12 mouse cellular contexts compared by ENCODE assay signal in the genomic region with DNA sequence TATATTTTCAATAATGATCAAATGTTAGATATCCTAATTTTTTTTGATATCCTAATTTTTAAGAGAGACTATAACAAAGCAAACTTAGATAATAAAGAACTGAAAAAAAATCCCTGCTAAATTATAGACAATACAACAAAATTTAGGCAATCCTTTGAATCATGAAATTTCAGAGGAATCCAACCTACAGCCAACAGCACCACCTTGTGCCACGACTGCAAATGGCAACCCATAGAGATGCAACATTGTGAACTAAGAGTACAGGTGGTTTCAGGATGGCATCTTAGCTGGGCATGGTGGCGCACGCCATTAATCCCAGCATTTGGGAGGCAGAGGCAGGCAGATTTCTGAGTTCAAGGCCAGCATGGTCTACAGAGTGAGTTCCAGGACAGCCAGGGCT. TPM values are rescaled to one million over a fixed set of nuclear protein-coding genes. Genes with fewer than 3 reads are reported as not detected.
DNase-seq lines count a peak whose midpoint lies in the region; ATAC-seq and TF ChIP-seq lines count a peak whose summit lies in the region.
"Had no signal": no experiment of that assay in that cellular context is flagged by ENCODE, and none has a peak within 500 bp of the region (broad histone marks: within the 10 kb centered on the region; RNA-seq: fewer than 3 reads in every experiment).

No protein-coding gene starts in this region.

- WGBS in midbrain, embryonic 10.5 days = 85% methylated on average over 3 of the region's 3 CpGs

- peak; percentile 33 to 36 for DNase-seq in kidney, postnatal 4 days
- DNase-seq in kidney, adult 11 months = no peak
- DNase-seq in MEL (ENCODE audit: low read depth, low spot score) = peak; percentile 62
- DNase-seq in splenic B cell, adult 2 months (ENCODE audit: low read depth, low spot score) = peak; percentile 79
- DNase-seq in adrenal gland, adult 18-20 months (ENCODE audit: low spot score in 2 of 2) = no peak
- no peak for DNase-seq in Muller cell, postnatal 12 days (ENCODE audit: inconsistent ontology term)
- DNase-seq in midbrain, embryonic 10.5 days (ENCODE audit: low spot score) = no peak
- DNase-seq: gastrocnemius, postnatal 36 days had no signal

- ATAC-seq in granulocyte monocyte progenitor cell, adult 5-6 weeks (replicated peaks; ENCODE audit: poor library complexity, severe bottlenecking) = peak; percentile 71

- H3K9me3 ChIP-seq in MEL (replicated peaks; ENCODE audit: insufficient read depth, low read length) = no peaks in the 10 kb centered on the region
- no peaks in the 10 kb centered on the region for H3K9me3 ChIP-seq in midbrain, embryonic 10.5 days (replicated peaks)
- H3K9me3 ChIP-seq: embryonic facial prominence, embryonic 15.5 days; liver, embryonic 15.5 days; neural tube, embryonic 13.5 days had no signal

- no peak overlapping the region for H3K4me3 ChIP-seq in MEL (ENCODE audit: control insufficient read depth in 1 of 2, insufficient read depth in 1 of 2, low read depth in 2 of 2, low read length in 2 of 2)
- no peak overlapping the region for H3K4me3 ChIP-seq in midbrain, embryonic 10.5 days
- H3K4me3 ChIP-seq: embryonic facial prominence, embryonic 15.5 days; liver, embryonic 15.5 days; neural tube, embryonic 13.5 days had no signal

- H3K27ac ChIP-seq in MEL (ENCODE audit: control insufficient read depth, low read depth, low read length) = no peak overlapping the region
- no peak overlapping the region for H3K27ac ChIP-seq in midbrain, embryonic 10.5 days (replicated peaks)
- H3K27ac ChIP-seq: embryonic facial prominence, embryonic 15.5 days; liver, embryonic 15.5 days; neural tube, embryonic 13.5 days had no signal

- H3K4me1 ChIP-seq in MEL (ENCODE audit: control insufficient read depth in 1 of 2, insufficient read depth in 2 of 2, low read length in 2 of 2) = peaks cover 3 to 16% of the 10 kb centered on the region in 2 experiments; a peak in 3 of 4 replicates
- no peaks in the 10 kb centered on the region for H3K4me1 ChIP-seq in midbrain, embryonic 10.5 days
- H3K4me1 ChIP-seq: embryonic facial prominence, embryonic 15.5 days; neural tube, embryonic 13.5 days had no signal

- peaks cover 0 to 6% of the 10 kb centered on the region in 2 experiments; a peak in 2 of 4 replicates for H3K36me3 ChIP-seq in MEL (ENCODE audit: control insufficient read depth in 1 of 2, insufficient read depth in 2 of 2, low read length in 2 of 2)
- H3K36me3 ChIP-seq in splenic B cell, adult 2 months (ENCODE audit: control insufficient read depth, insufficient read depth, low read length, poor library complexity, severe bottlenecking) = no peaks in the 10 kb centered on the region; the same call in 1 of the 2 replicates
- peaks cover 16% of the 10 kb centered on the region; the same call in 1 of the 2 replicates for H3K36me3 ChIP-seq in midbrain, embryonic 10.5 days
- H3K36me3 ChIP-seq: liver, embryonic 15.5 days had no signal

- peak; percentile 84 for TF ChIP-seq RAD21 in MEL (IDR thresholded peaks at IDR 0.05; ENCODE audit: low read depth, low read length)

- no peaks in the 10 kb centered on the region for H3K27me3 ChIP-seq in MEL (ENCODE audit: control insufficient read depth in 1 of 2, insufficient read depth in 2 of 2, low read length in 2 of 2)
- no peaks in the 10 kb centered on the region for H3K27me3 ChIP-seq in splenic B cell, adult 2 months (ENCODE audit: control insufficient read depth, insufficient read depth, low read length, poor library complexity, severe bottlenecking)
- H3K27me3 ChIP-seq in midbrain, embryonic 10.5 days (ENCODE audit: low read depth, poor library complexity, severe bottlenecking) = no peaks in the 10 kb centered on the region
- H3K27me3 ChIP-seq: embryonic facial prominence, embryonic 15.5 days; liver, embryonic 15.5 days; neural tube, embryonic 13.5 days had no signal

- no peaks in the 10 kb centered on the region for H3K79me2 ChIP-seq in MEL (ENCODE audit: control insufficient read depth, insufficient read depth, low read length, poor library complexity)

- TF ChIP-seq CTCF in MEL (IDR thresholded peaks at IDR 0.05 in 2 of 3, conservative IDR thresholded peaks at IDR 0.05 in 1 of 3; ENCODE audit: control insufficient read depth in 1 of 3, insufficient read depth in 1 of 3, low read depth in 2 of 3, low read length in 3 of 3, poor library complexity in 1 of 3, severe bottlenecking in 1 of 3) = peak; percentile 50 to 83 (median 68)

- H3K9ac ChIP-seq in MEL (ENCODE audit: control insufficient read depth, low read depth, low read length, poor library complexity, severe bottlenecking) = no peak overlapping the region
- H3K9ac ChIP-seq: embryonic facial prominence, embryonic 15.5 days; liver, embryonic 15.5 days; neural tube, embryonic 13.5 days had no signal

- TF ChIP-seq POLR2A in MEL (IDR thresholded peaks at IDR 0.05; ENCODE audit: control insufficient read depth in 1 of 2, insufficient read depth in 1 of 2, low read depth in 1 of 2, low read length in 2 of 2, poor library complexity in 1 of 2) = no peak

- no peak for TF ChIP-seq EP300 in MEL (IDR thresholded peaks at IDR 0.05; ENCODE audit: low read depth in 1 of 2, low read length in 2 of 2)

TF ChIP-seq in MEL, 35 proteins besides CTCF, POLR2A, EP300 and RAD21 (continues in another document):
- no peak for TF ChIP-seq JUND (IDR thresholded peaks at IDR 0.05; ENCODE audit: low read depth, low read length)
- TF ChIP-seq NELFE (IDR thresholded peaks at IDR 0.05; ENCODE audit: low read depth, low read length) = no peak
- TF ChIP-seq HCFC1 (IDR thresholded peaks at IDR 0.05; ENCODE audit: low read depth, low read length) = no peak
- no peak for TF ChIP-seq TAL1 (IDR thresholded peaks at IDR 0.05; ENCODE audit: low read length)
- TF ChIP-seq USF1 (IDR thresholded peaks at IDR 0.05; ENCODE audit: low read depth, low read length) = no peak
- no peak for TF ChIP-seq MEF2A (IDR thresholded peaks at IDR 0.05; ENCODE audit: extremely low read depth, insufficient replicate concordance, low read depth, low read length, poor library complexity, severe bottlenecking)
- TF ChIP-seq NRF1 (IDR thresholded peaks at IDR 0.05; ENCODE audit: insufficient read depth, low read depth, low read length, poor library complexity, severe bottlenecking) = no peak
- TF ChIP-seq ZC3H11A (IDR thresholded peaks at IDR 0.05; ENCODE audit: low read depth, low read length) = peak; percentile 68
- no peak for TF ChIP-seq CHD2 (IDR thresholded peaks at IDR 0.05; ENCODE audit: low read length)
- no peak for TF ChIP-seq TBP (IDR thresholded peaks at IDR 0.05; ENCODE audit: low read depth, low read length)
- TF ChIP-seq ETS1 (IDR thresholded peaks at IDR 0.05; ENCODE audit: low read depth, low read length) = no peak
- TF ChIP-seq ZNF384 (IDR thresholded peaks at IDR 0.05; ENCODE audit: low read depth, low read length) = peak; percentile 34; the same call in 1 of the 2 replicates
- TF ChIP-seq MYB (IDR thresholded peaks at IDR 0.05; ENCODE audit: low read depth, low read length) = no peak
- TF ChIP-seq KAT2A (conservative IDR thresholded peaks at IDR 0.05; ENCODE audit: low read depth, low read length) = no peak
- TF ChIP-seq SIN3A (IDR thresholded peaks at IDR 0.05; ENCODE audit: low read length) = 0 out of 2 replicates have a peak, but pooled peaks have one; percentile 28
- no peak for TF ChIP-seq ZKSCAN1 (IDR thresholded peaks at IDR 0.05; ENCODE audit: low read depth, low read length)
- TF ChIP-seq MAFK (IDR thresholded peaks at IDR 0.05; ENCODE audit: borderline replicate concordance, low read depth, low read length) = no peak
- TF ChIP-seq MYC (IDR thresholded peaks at IDR 0.05; ENCODE audit: low read depth, low read length) = 0 out of 2 replicates have a peak, but pooled peaks have one; percentile 19
- TF ChIP-seq ELF1 (IDR thresholded peaks at IDR 0.05; ENCODE audit: low read depth, low read length) = no peak
- no peak for TF ChIP-seq MXI1 (IDR thresholded peaks at IDR 0.05; ENCODE audit: low read depth, low read length)

RNA-seq across cellular contexts. Expression of a gene that starts 10.3 kb away (rescaled TPM):
- total RNA-seq in MEL (2012; rRNA removed) = 3.8 TPM in 2 replicates
- 1 to 10 TPM in 1 of 2 experiments, not detected in 1; 6.9 TPM for polyA plus RNA-seq in MEL (2012; ENCODE audit: insufficient read depth in 1 of 2, insufficient read length in 2 of 2, low read depth in 1 of 2, low replicate concordance in 2 of 2, missing spikeins in 1 of 2)
- total RNA-seq in granulocyte monocyte progenitor cell, adult 5-6 weeks (2014; fragmentation: Nextera tagmentation) = 14.8 and 16.0 TPM in 2 replicates
- 9.5 and 9.6 TPM in 2 replicates for total RNA-seq in granulocyte monocyte progenitor cell, adult 5-6 weeks (2017)
- total RNA-seq in adrenal gland, adult 18-20 months (2021) = 10 to 100 TPM; 12.8 to 15.3 TPM
- 9.1 and 10.8 TPM in 2 replicates for polyA plus RNA-seq in midbrain, embryonic 10.5 days (2016; fragmentation: Nextera tagmentation; extraction: Ambion mirVana)

RNA-seq across cellular contexts. Expression of a gene that starts 10.6 kb away (rescaled TPM):
- 0.33 and 0.54 TPM in 2 replicates for total RNA-seq in MEL (2012; rRNA removed)
- under 1 TPM in 1 of 2 experiments, not detected in 1; 0.72 TPM for polyA plus RNA-seq in MEL (2012; ENCODE audit: insufficient read depth in 1 of 2, insufficient read length in 2 of 2, low read depth in 1 of 2, low replicate concordance in 2 of 2, missing spikeins in 1 of 2)
- total RNA-seq in granulocyte monocyte progenitor cell, adult 5-6 weeks (2014; fragmentation: Nextera tagmentation) = 0.34 and 4.1 TPM in 2 replicates
- 0.90 and 1.3 TPM in 2 replicates for total RNA-seq in granulocyte monocyte progenitor cell, adult 5-6 weeks (2017)
- 1 to 10 TPM; 1.4 to 1.8 TPM for total RNA-seq in adrenal gland, adult 18-20 months (2021)
- polyA plus RNA-seq in midbrain, embryonic 10.5 days (2016; fragmentation: Nextera tagmentation; extraction: Ambion mirVana) = 1.1 and 1.3 TPM in 2 replicates

RNA-seq across cellular contexts. Expression of a gene that starts 46.6 kb away (rescaled TPM):
- total RNA-seq in MEL (2012; rRNA removed) = not detected in 2 replicates
- not detected for polyA plus RNA-seq in MEL (2012; ENCODE audit: insufficient read depth in 1 of 2, insufficient read length in 2 of 2, low read depth in 1 of 2, low replicate concordance in 2 of 2, missing spikeins in 1 of 2)
- 1.7 and 87.9 TPM in 2 replicates for total RNA-seq in granulocyte monocyte progenitor cell, adult 5-6 weeks (2014; fragmentation: Nextera tagmentation)
- 228 and 233 TPM in 2 replicates for total RNA-seq in granulocyte monocyte progenitor cell, adult 5-6 weeks (2017)
- total RNA-seq in adrenal gland, adult 18-20 months (2021) = not detected
- polyA plus RNA-seq in midbrain, embryonic 10.5 days (2016; fragmentation: Nextera tagmentation; extraction: Ambion mirVana) = 0.12 TPM in 1 of 2 replicates, not detected in the other
- total RNA-seq: gastrocnemius, postnatal 36 days had no signal

RNA-seq across cellular contexts. Expression of a gene that starts 58.2 kb away (rescaled TPM):
- total RNA-seq in MEL (2012; rRNA removed) = 7.3 and 8.3 TPM in 2 replicates
- polyA plus RNA-seq in MEL (2012; ENCODE audit: insufficient read depth in 1 of 2, insufficient read length in 2 of 2, low read depth in 1 of 2, low replicate concordance in 2 of 2, missing spikeins in 1 of 2) = 10 to 100 TPM in 1 of 2 experiments, not detected in 1; 40.1 TPM
- total RNA-seq in granulocyte monocyte progenitor cell, adult 5-6 weeks (2014; fragmentation: Nextera tagmentation) = 12.7 and 17.7 TPM in 2 replicates
- 3.0 and 3.2 TPM in 2 replicates for total RNA-seq in granulocyte monocyte progenitor cell, adult 5-6 weeks (2017)
- 10 to 100 TPM; 67.2 to 70.7 TPM for total RNA-seq in adrenal gland, adult 18-20 months (2021)
- polyA plus RNA-seq in midbrain, embryonic 10.5 days (2016; fragmentation: Nextera tagmentation; extraction: Ambion mirVana) = 14.2 and 16.6 TPM in 2 replicates

Comparison
In these comparisons a context has a peak if more than half of its experiments do, and no peak if none do; other contexts are left out.
1. DNase-seq: peak in kidney, postnatal 4 days (2 of 2), MEL (single experiment) and splenic B cell, adult 2 months (single experiment); none in kidney, adult 11 months (single experiment), adrenal gland, adult 18-20 months (0 of 2), Muller cell, postnatal 12 days (single experiment) and midbrain, embryonic 10.5 days (single experiment).